Mouse (Mus musculus) cerebellum, adult 18-20 months (tissue): ENCODE measurements at regions not wholly inside any gene's neighbourhood (a gene's known extent, or its start where the extent isn't known, plus 50 kb on each side); places are given as distances from the start of the nearest gene placed in this dataset.

Experiments used
- DNase-seq, 2 experiments: peaks; one replicate each; pipeline ENCODE4 v3.0.0; 2021

GRCm38 (mm10) chr7:111164994-111165393 is 82.2 kb upstream of the Eif4g2 start:
- no peak for DNase-seq

- no peak for DNase-seq
Observed at GRCm38 (mm10) chr7:111164276-111164675, 81.4 kb upstream of the Eif4g2 start.

- peak; percentile 8 to 30 for DNase-seq
Observed at GRCm38 (mm10) chr7:111163861-111164260, 81.0 kb upstream of the Eif4g2 start.

GRCm38 (mm10) chr7:111163321-111163720 is 80.5 kb upstream of the Eif4g2 start:
- peak; percentile 53 to 66 for DNase-seq

GRCm38 (mm10) chr7:111158791-111159286 is 76.0 kb upstream of the Eif4g2 start:
- peak; percentile 17 to 42 for DNase-seq

- DNase-seq = no peak
Observed at GRCm38 (mm10) chr7:111157754-111158325, 75.0 kb upstream of the Eif4g2 start.

- peak; percentile 56 to 67 for DNase-seq
Observed at GRCm38 (mm10) chr7:111157287-111157686, 74.5 kb upstream of the Eif4g2 start.

GRCm38 (mm10) chr7:111156472-111157231 is 73.8 kb upstream of the Eif4g2 start:
- peak; percentile 22 to 35 for DNase-seq

GRCm38 (mm10) chr7:111155995-111156394 is 73.2 kb upstream of the Eif4g2 start:
- no peak for DNase-seq

GRCm38 (mm10) chr7:111154217-111154616 is 71.4 kb upstream of the Eif4g2 start:
- no peak for DNase-seq

- DNase-seq = no peak
Observed at GRCm38 (mm10) chr7:111150540-111150939, 67.7 kb upstream of the Eif4g2 start.

GRCm38 (mm10) chr7:111150115-111150514 is 67.3 kb upstream of the Eif4g2 start:
- peak; percentile 35 to 39 for DNase-seq

GRCm38 (mm10) chr7:111147593-111147992 is 64.8 kb upstream of the Eif4g2 start:
- DNase-seq = no peak

GRCm38 (mm10) chr7:111146670-111147069 is 63.8 kb upstream of the Eif4g2 start:
- DNase-seq = no peak

GRCm38 (mm10) chr7:111144216-111144615 is 61.4 kb upstream of the Eif4g2 start:
- no peak for DNase-seq

GRCm38 (mm10) chr7:111141285-111141965 is 58.6 kb upstream of the Eif4g2 start:
- DNase-seq = no peak

- no peak for DNase-seq
Observed at GRCm38 (mm10) chr7:111138038-111138437, 55.2 kb upstream of the Eif4g2 start.

GRCm38 (mm10) chr7:111136066-111136639 is 53.3 kb upstream of the Eif4g2 start:
- no peak for DNase-seq

GRCm38 (mm10) chr7:111134496-111134895 is 51.7 kb upstream of the Eif4g2 start:
- DNase-seq = no peak
